Mouse (Mus musculus) neural tube, embryonic 14.5 days (tissue): ENCODE results near the gene Tmem91. TPM values are rescaled to one million over a fixed set of nuclear protein-coding genes. Genes with fewer than 3 reads are reported as not detected.

Experiments used
- ATAC-seq: fragments of 200-750 bp; cut with Nextera tagmentation; 2 replicates; pipeline ENCODE4 v1.8.0; 2017; ENCODE audit warnings: low read depth, mild to moderate bottlenecking, moderate TSS enrichment, moderate library complexity
- H3K27ac ChIP-seq: fragments of 300-500 bp; sonication (generic); 2 replicates; pipeline ENCODE4 v1.5.1; 2014; ENCODE audit warnings: low read depth, mild to moderate bottlenecking, control low read depth, low read length, moderate library complexity, mixed read lengths
- H3K27me3 ChIP-seq: fragments of 300-500 bp; sonication (generic); 2 replicates; pipeline ENCODE4 v1.6.1; 2014; ENCODE audit warnings: low read length; ENCODE audit not compliant: control insufficient read depth, insufficient read depth
- H3K36me3 ChIP-seq: fragments of 300-500 bp; sonication (generic); 2 replicates; pipeline ENCODE4 v1.6.1; 2014; ENCODE audit warnings: low read length, mixed read lengths; ENCODE audit not compliant: control insufficient read depth, insufficient read depth
- H3K4me1 ChIP-seq: fragments of 300-500 bp; sonication (generic); 2 replicates; pipeline ENCODE4 v1.6.1; 2014; ENCODE audit warnings: low read length; ENCODE audit not compliant: control insufficient read depth, insufficient read depth
- H3K4me2 ChIP-seq: fragments of 300-500 bp; sonication (generic); 2 replicates; pipeline ENCODE4 v1.6.1; 2014; ENCODE audit warnings: mild to moderate bottlenecking, low read depth, low read length, control low read depth
- H3K4me3 ChIP-seq: fragments of 300-500 bp; sonication (generic); 2 replicates; pipeline ENCODE4 v1.5.1; 2014; ENCODE audit warnings: low read depth, low read length, control low read depth, mixed read lengths
- H3K9ac ChIP-seq: fragments of 300-500 bp; sonication (generic); replicated peaks from 2 replicates; pipeline ENCODE4 v1.6.1; 2014; ENCODE audit warnings: low read depth, mild to moderate bottlenecking, control low read depth, low read length, mixed read lengths
- H3K9me3 ChIP-seq: fragments of 300-500 bp; sonication (generic); 2 replicates; pipeline ENCODE4 v1.6.1; 2016; ENCODE audit warnings: low read length; ENCODE audit not compliant: control insufficient read depth
- WGBS: fragments of 180-500 bp; shearing (Covaris S2); extraction: QIAGEN DNeasy Blood & Tissue Kit; methylation state at CpG from one replicate; pipeline ENCODE4 v1.1.7; 2014; 5-methylcytosine and 5-hydroxymethylcytosine counted together
- polyA plus RNA-seq: library from polyadenylated mRNA; unstranded; fragments of >200 nt; fragmentation: Nextera tagmentation; extraction: Ambion mirVana; gene quantifications from 2 replicates; pipeline ENCODE4 v1.2.1, GENCODE M21; 2014

Gene Tmem91
- polyA plus RNA-seq, 1 experiment from 2014 or later = 66.3 TPM

DNA sequence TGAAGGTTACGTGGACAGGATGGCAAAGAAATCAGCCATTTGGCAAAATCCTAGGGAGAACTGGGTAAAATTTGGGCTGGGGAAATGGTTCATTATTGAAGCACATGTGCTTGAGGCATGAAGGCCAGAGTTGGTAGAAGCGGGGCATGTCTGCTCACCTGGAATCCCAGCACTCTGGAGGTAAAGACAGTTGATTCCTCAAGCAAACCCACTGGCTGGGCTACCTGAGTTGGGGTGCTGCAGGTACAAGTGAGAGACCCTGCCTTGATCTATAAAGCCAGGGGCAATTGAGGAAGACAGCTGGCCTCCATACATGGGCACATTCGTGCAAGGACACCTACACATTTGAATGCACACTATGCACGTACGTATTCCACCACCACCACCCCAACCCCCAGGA, 54.9 kb downstream of the Tmem91 start:
- ATAC-seq = no peak
- peak overlapping the region; percentile 59 for H3K4me2 ChIP-seq
- no peaks in the 10 kb centered on the region for H3K9me3 ChIP-seq
- no peaks in the 10 kb centered on the region for H3K27me3 ChIP-seq
- no peak overlapping the region for H3K27ac ChIP-seq
- no peaks in the 10 kb centered on the region for H3K4me1 ChIP-seq
- no peaks in the 10 kb centered on the region for H3K36me3 ChIP-seq
- WGBS = 95% methylated on average over 5 of the region's 5 CpGs
- H3K9ac ChIP-seq = no peak overlapping the region
- peak overlapping the region; percentile 57 for H3K4me3 ChIP-seq

DNA sequence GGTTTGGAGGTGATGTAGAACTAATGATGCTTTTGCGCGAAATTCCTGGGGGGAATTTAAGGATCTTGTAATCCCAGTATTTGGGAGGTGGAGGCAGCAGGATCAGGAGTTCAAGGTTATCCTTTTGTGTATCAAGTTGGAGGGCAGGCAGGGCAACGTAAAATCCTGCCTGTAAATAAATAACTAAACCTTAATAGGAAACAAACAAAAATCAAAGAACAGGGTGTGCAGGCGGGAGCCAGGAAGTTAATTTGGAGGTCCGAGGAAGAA, 55.3 kb downstream of the Tmem91 start:
- Histone ChIP-seq H3K36me3 (no peaks in the 10 kb centered on the region), H3K27ac (no peak overlapping the region), H3K27me3 (no peaks in the 10 kb centered on the region), H3K4me1 (no peaks in the 10 kb centered on the region), H3K9me3 (no peaks in the 10 kb centered on the region), H3K9ac (peak overlapping the region; percentile 43), H3K4me3 (peak overlapping the region; percentile 57), H3K4me2 (peak overlapping the region; percentile 59)
- WGBS = 22% methylated on average over 5 of the region's 5 CpGs
- ATAC-seq = no peak

Other genes with a start within 250 kb of the Tmem91 start
- 1.1 and 1.2 TPM in 2 replicates for gene Ceacam1, start 197.6 kb downstream of the Tmem91 start, polyA plus RNA-seq
- gene Ceacam2, start 135.3 kb downstream of the Tmem91 start, polyA plus RNA-seq = 0.24 and 0.36 TPM in 2 replicates
- gene Erich4, start 59.3 kb downstream of the Tmem91 start, polyA plus RNA-seq = not detected in 2 replicates
- 44.5 and 48.7 TPM in 2 replicates for gene Dmac2, start 55.8 kb downstream of the Tmem91 start, polyA plus RNA-seq
- gene B3gnt8, start 48.5 kb downstream of the Tmem91 start, polyA plus RNA-seq = 0.19 and 2.1 TPM in 2 replicates
- 37.6 and 39.2 TPM in 2 replicates for gene Bckdha, start 16.2 kb downstream of the Tmem91 start, polyA plus RNA-seq
- gene Exosc5, start 16.0 kb downstream of the Tmem91 start, polyA plus RNA-seq = 38.1 and 40.2 TPM in 2 replicates
- gene B9d2, start 5.6 kb upstream of the Tmem91 start, polyA plus RNA-seq = 37.1 and 38.3 TPM in 2 replicates
- gene Tgfb1, start 11.8 kb upstream of the Tmem91 start, polyA plus RNA-seq = 0.42 and 1.1 TPM in 2 replicates
- 39.5 and 42.4 TPM in 2 replicates for gene Ccdc97, start 43.9 kb upstream of the Tmem91 start, polyA plus RNA-seq
- gene Hnrnpul1, start 79.6 kb upstream of the Tmem91 start, polyA plus RNA-seq = 52.9 and 53.0 TPM in 2 replicates
- gene Axl, start 113.5 kb upstream of the Tmem91 start, polyA plus RNA-seq = 13.5 and 26.7 TPM in 2 replicates
- gene Cyp2s1, start 141.7 kb upstream of the Tmem91 start, polyA plus RNA-seq = 1.7 and 2.3 TPM in 2 replicates
- not detected in 2 replicates for gene Cyp2b10, start 222.5 kb upstream of the Tmem91 start, polyA plus RNA-seq